Mouse (Mus musculus): ENCODE data around the gene Ovgp1.
"Not testable (repeated sequence)": the region's sequence is repeated elsewhere in the genome, so short reads cannot be mapped to it uniquely, and the experiment has no call there.

Gene Ovgp1

GRCm38 (mm10) chr3:105994730-105995129 is 21.2 kb downstream of the Ovgp1 start:
- no peak for DNase-seq (ENCODE audit: low spot score)

- DNase-seq (ENCODE audit: low spot score): peak; percentile 3
These were observed 27.3 kb downstream of the Ovgp1 start for GRCm38 (mm10) chr3:106000707-106001375.

GRCm38 (mm10) chr3:106001416-106002370 is 28.2 kb downstream of the Ovgp1 start:
- peak; percentile 79 for DNase-seq (ENCODE audit: low spot score)

- DNase-seq (ENCODE audit: low spot score): not testable (repeated sequence)
These were observed 29.8 kb downstream of the Ovgp1 start for GRCm38 (mm10) chr3:106003360-106003759.

GRCm38 (mm10) chr3:106014546-106014945 is 41.0 kb downstream of the Ovgp1 start, which contains the start of gene Pifo:
Gene Pifo (minus strand): TSS chr3:106014646.
- no peak for DNase-seq (ENCODE audit: low spot score)

GRCm38 (mm10) chr3:106021840-106022239 is 48.3 kb downstream of the Ovgp1 start:
- no peak for DNase-seq (ENCODE audit: low spot score)

- no peak for DNase-seq (ENCODE audit: low spot score)
These were observed 50.6 kb downstream of the Ovgp1 start for GRCm38 (mm10) chr3:106024135-106024534.

GRCm38 (mm10) chr3:106032781-106033180 is 59.3 kb downstream of the Ovgp1 start, which contains the start of gene Chil5:
Gene Chil5 (minus strand): TSS chr3:106032814.
- no peak for DNase-seq (ENCODE audit: low spot score)
